Mouse (Mus musculus) kidney, postnatal 0 days (tissue): ENCODE results near the gene Dnmt3a. TPM values are rescaled to one million over a fixed set of nuclear protein-coding genes. Genes with fewer than 3 reads are reported as not detected.

Source experiments
- ATAC-seq: fragments of 200-750 bp; cut with Nextera tagmentation; replicated peaks from 2 replicates; pipeline ENCODE4 v1.8.0; 2017; ENCODE audit warnings: low read depth, moderate number of reproducible peaks, moderate TSS enrichment, moderate library complexity; ENCODE audit not compliant: low FRiP score
- DNase-seq: peaks from one replicate; pipeline ENCODE4 v3.0.0-alpha.2; 2016; ENCODE audit warnings: low spot score
- H3K27ac ChIP-seq: fragments of 300-500 bp; sonication (generic); 2 replicates; pipeline ENCODE4 v1.5.1; 2014; ENCODE audit warnings: mild to moderate bottlenecking
- H3K27me3 ChIP-seq: fragments of 300-500 bp; sonication (generic); 2 replicates; pipeline ENCODE4 v1.6.1; 2014; ENCODE audit warnings: low read length, mixed read lengths; ENCODE audit not compliant: insufficient read depth
- H3K36me3 ChIP-seq: fragments of 300-500 bp; sonication (generic); 2 replicates; pipeline ENCODE4 v1.6.1; 2014; ENCODE audit warnings: low read length, mixed read lengths; ENCODE audit not compliant: insufficient read depth
- H3K4me1 ChIP-seq: fragments of 300-500 bp; sonication (generic); replicated peaks from 2 replicates; pipeline ENCODE4 v1.6.1; 2014; ENCODE audit warnings: antibody characterized with exemption, low read length, mixed read lengths; ENCODE audit not compliant: insufficient read depth
- H3K4me2 ChIP-seq: fragments of 300-500 bp; sonication (generic); 2 replicates; pipeline ENCODE4 v1.6.1; 2014; ENCODE audit warnings: mild to moderate bottlenecking, low read length, moderate library complexity, mixed read lengths
- H3K4me3 ChIP-seq: fragments of 300-500 bp; sonication (generic); replicated peaks from 2 replicates; pipeline ENCODE4 v1.5.1; 2014; ENCODE audit warnings: low read depth, low read length
- H3K9ac ChIP-seq: fragments of 300-500 bp; sonication (generic); 2 replicates; pipeline ENCODE4 v1.6.1; 2014; ENCODE audit warnings: low read depth, low read length
- H3K9me3 ChIP-seq: fragments of 300-500 bp; sonication (generic); replicated peaks from 2 replicates; pipeline ENCODE4 v1.6.1; 2016; ENCODE audit warnings: low read length, inconsistent platforms, mixed read lengths
- CTCF ChIP-seq: IDR thresholded peaks from 2 replicates; pipeline ENCODE4 v1.5.1; 2016; ENCODE audit warnings: antibody characterized with exemption, low read depth, mild to moderate bottlenecking, moderate library complexity
- WGBS: fragments of 180-500 bp; shearing (Covaris S2); extraction: QIAGEN DNeasy Blood & Tissue Kit; methylation state at CpG from one replicate; pipeline ENCODE4 v1.1.7; 2014; 5-methylcytosine and 5-hydroxymethylcytosine counted together
- polyA plus RNA-seq: library from polyadenylated mRNA; unstranded; fragments of >200 nt; fragmentation: Nextera tagmentation; extraction: Ambion mirVana; gene quantifications from 2 replicates; pipeline ENCODE4 v1.2.1, GENCODE M21; 2015

The Dnmt3a gene
- polyA plus RNA-seq, 1 experiment from 2014 or later: 96.5 TPM

DNA sequence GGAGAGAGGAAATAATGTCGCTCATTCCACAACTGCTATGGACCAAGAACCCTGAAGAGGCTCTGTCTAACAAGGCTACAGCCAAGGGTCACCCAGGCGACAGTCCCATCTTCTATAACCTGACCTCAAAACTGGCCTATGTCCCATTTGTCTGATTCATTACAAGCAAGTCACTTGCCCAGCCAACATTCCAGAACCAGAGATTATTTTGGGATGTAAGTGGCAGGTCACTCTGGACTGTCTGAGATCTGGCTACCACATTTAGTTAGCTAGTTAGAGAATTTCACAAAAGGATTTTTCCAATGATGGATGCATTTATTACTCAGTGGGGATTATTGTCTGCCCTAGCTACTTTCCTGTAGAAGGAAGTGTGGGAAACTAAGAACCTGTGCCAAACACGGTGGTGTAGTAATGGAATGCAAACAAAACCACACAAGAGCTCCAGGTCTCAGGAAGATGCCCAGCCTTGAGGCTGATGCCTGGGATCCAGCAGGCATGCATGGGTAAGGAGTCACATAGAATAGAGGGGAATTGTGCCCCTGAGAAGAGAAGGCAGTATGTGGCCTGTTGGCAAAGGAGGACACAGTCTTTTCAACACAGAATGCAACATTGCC lies 41.5 kb upstream of the Dnmt3a start:
- no peak for DNase-seq
- Histone ChIP-seq H3K27me3 (no peaks in the 10 kb centered on the region), H3K4me3 (no peak overlapping the region), H3K27ac (no peak overlapping the region), H3K9ac (no peak overlapping the region), H3K9me3 (no peaks in the 10 kb centered on the region), H3K36me3 (no peaks in the 10 kb centered on the region), H3K4me1 (no peaks in the 10 kb centered on the region), H3K4me2 (no peak overlapping the region)
- no peak for TF ChIP-seq CTCF
- 62% methylated on average over 3 of the region's 3 CpGs for WGBS
- no peak for ATAC-seq

GRCm38 (mm10) chr12:3767360-3767759 lies 38.4 kb upstream of the Dnmt3a start:
- Histone ChIP-seq H3K36me3 (no peaks in the 10 kb centered on the region), H3K4me1 (no peaks in the 10 kb centered on the region), H3K27me3 (no peaks in the 10 kb centered on the region), H3K4me3 (no peak overlapping the region), H3K4me2 (no peak overlapping the region), H3K9me3 (no peaks in the 10 kb centered on the region), H3K9ac (no peak overlapping the region), H3K27ac (no peak overlapping the region)
- no peak for DNase-seq
- 63% methylated on average over 8 of the region's 8 CpGs for WGBS
- no peak for TF ChIP-seq CTCF
- ATAC-seq: no peak

GRCm38 (mm10) chr12:3768391-3768790 lies 37.4 kb upstream of the Dnmt3a start:
- no peak for ATAC-seq
- H3K4me1 ChIP-seq: 0 out of 2 replicates have a peak, but pooled peaks cover under 1% of the 10 kb centered on the region
- no peaks in the 10 kb centered on the region for H3K27me3 ChIP-seq
- H3K27ac ChIP-seq: no peak overlapping the region
- 71% methylated on average over 4 of the region's 4 CpGs for WGBS
- TF ChIP-seq CTCF: no peak
- no peak overlapping the region for H3K4me2 ChIP-seq
- no peaks in the 10 kb centered on the region for H3K36me3 ChIP-seq
- no peak overlapping the region for H3K4me3 ChIP-seq
- DNase-seq: no peak
- H3K9me3 ChIP-seq: no peaks in the 10 kb centered on the region
- H3K9ac ChIP-seq: no peak overlapping the region

DNA sequence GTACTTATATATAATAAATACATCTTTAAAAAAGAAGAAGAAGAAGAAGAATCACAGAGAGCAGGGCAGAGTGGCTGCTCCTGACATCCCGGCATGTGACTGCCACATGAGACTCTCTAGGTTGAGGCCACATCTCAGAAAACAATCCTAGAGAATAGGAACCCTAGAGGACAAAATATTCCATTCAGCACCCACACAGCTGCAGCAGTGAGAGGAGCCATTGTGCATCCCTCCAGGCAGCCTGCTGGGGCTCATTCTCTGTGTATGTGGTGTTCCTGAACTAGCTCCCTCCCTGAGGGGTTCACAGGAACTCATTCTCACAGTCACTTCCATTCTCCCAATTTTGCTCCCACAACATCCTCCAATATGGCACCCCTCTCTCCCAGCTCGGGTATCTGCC lies 35.3 kb upstream of the Dnmt3a start:
- ATAC-seq (no peak), DNase-seq (no peak)
- 82% methylated on average over 2 of the region's 2 CpGs for WGBS
- H3K9ac ChIP-seq: no peak overlapping the region
- no peak overlapping the region for H3K27ac ChIP-seq
- no peak for TF ChIP-seq CTCF
- no peaks in the 10 kb centered on the region for H3K36me3 ChIP-seq
- no peaks in the 10 kb centered on the region for H3K27me3 ChIP-seq
- 0 out of 2 replicates have a peak, but pooled peaks cover 3% of the 10 kb centered on the region for H3K4me1 ChIP-seq
- H3K4me2 ChIP-seq: no peak overlapping the region
- H3K4me3 ChIP-seq: no peak overlapping the region
- no peaks in the 10 kb centered on the region for H3K9me3 ChIP-seq

DNA sequence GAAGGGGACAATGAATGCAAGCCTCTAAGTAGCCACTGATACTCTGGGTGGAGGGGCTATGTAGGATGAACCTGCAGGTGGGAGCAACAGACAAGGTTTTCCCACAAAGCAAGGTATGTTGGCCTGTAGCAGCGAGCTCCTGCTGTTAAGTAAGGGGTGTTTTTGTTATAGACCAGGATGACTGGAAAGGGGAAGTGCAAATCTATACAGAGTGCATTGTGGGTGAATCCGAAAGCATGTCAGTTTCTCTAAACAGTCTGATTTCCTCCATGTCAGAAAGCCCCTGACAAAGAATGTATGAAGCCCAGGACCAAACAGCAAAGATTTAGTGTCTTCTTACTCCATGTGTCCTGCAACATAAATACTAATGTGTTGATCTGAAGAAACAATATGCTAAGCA lies 34.7 kb upstream of the Dnmt3a start:
- WGBS: 85% methylated on average over 2 of the region's 2 CpGs
- Histone ChIP-seq H3K4me1 (0 out of 2 replicates have a peak, but pooled peaks cover 3% of the 10 kb centered on the region), H3K9me3 (no peaks in the 10 kb centered on the region), H3K4me2 (no peak overlapping the region), H3K36me3 (no peaks in the 10 kb centered on the region), H3K27ac (no peak overlapping the region), H3K9ac (no peak overlapping the region), H3K27me3 (no peaks in the 10 kb centered on the region), H3K4me3 (no peak overlapping the region)
- no peak for DNase-seq
- no peak for TF ChIP-seq CTCF
- ATAC-seq: no peak

DNA sequence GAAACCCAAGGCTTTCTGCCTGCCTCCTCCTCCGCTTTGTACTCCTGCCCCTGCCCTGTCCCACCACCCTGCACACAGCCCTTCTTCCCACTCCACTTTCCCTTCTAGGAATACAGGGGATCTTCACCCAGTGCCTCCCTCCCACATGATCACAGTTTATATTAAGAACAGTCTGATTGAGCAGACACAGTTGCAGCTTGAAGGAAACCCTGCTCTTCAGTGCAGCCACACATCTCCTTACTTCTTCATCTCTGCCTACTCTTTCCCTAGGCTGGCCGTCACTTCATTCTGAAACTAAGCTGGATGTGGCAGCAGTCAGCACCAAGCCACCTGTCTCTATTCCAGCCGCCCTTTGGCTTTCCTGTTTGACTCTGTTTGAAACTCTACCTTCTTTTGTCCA lies 32.2 kb upstream of the Dnmt3a start:
- Histone ChIP-seq H3K9ac (no peak overlapping the region), H3K4me2 (no peak overlapping the region), H3K27ac (no peak overlapping the region), H3K36me3 (no peaks in the 10 kb centered on the region), H3K27me3 (no peaks in the 10 kb centered on the region), H3K9me3 (no peaks in the 10 kb centered on the region), H3K4me1 (peaks cover 10% of the 10 kb centered on the region; the same call in 1 of the 2 replicates), H3K4me3 (no peak overlapping the region)
- DNase-seq (no peak), ATAC-seq (no peak)
- no peak for TF ChIP-seq CTCF
- 83% methylated on average over 3 of the region's 3 CpGs for WGBS

GRCm38 (mm10) chr12:3776015-3776414 lies 29.8 kb upstream of the Dnmt3a start:
- no peak overlapping the region for H3K4me2 ChIP-seq
- ATAC-seq (no peak), DNase-seq (no peak)
- H3K27ac ChIP-seq: no peak overlapping the region
- no peak overlapping the region for H3K9ac ChIP-seq
- H3K36me3 ChIP-seq: no peaks in the 10 kb centered on the region
- TF ChIP-seq CTCF: no peak
- H3K4me3 ChIP-seq: no peak overlapping the region
- WGBS: 86% methylated on average over 2 of the region's 2 CpGs
- H3K27me3 ChIP-seq: no peaks in the 10 kb centered on the region
- peaks cover 29% of the 10 kb centered on the region for H3K4me1 ChIP-seq
- no peaks in the 10 kb centered on the region for H3K9me3 ChIP-seq
